Mouse (Mus musculus) CH12.LX (cell line): ENCODE results near the gene Hist1h2af.
"Not testable (repeated sequence)": the region's sequence is repeated elsewhere in the genome, so short reads cannot be mapped to it uniquely, and the experiment has no call there.

Experiments used
- BHLHE40 ChIP-seq: IDR thresholded peaks from 2 replicates; pipeline ENCODE4 v1.6.1; 2011; ENCODE audit warnings: mild to moderate bottlenecking, low read depth, low read length, improper control_type of control experiment
- CTCF ChIP-seq, 2 experiments: IDR thresholded peaks in 1 of 2; conservative IDR thresholded peaks in 1 of 2; 2 replicates each; pipeline ENCODE4 v1.5.1; 2011 to 2012; ENCODE audit warnings: low read depth in 2 of 2, low read length in 2 of 2, improper control_type of control experiment in 1 of 2, inconsistent platforms in 1 of 2, mild to moderate bottlenecking in 1 of 2, moderate library complexity in 1 of 2
- EP300 ChIP-seq: IDR thresholded peaks from 2 replicates; pipeline ENCODE4 v1.6.1; 2011; ENCODE audit warnings: low read length, improper control_type of control experiment
- HCFC1 ChIP-seq: IDR thresholded peaks from 2 replicates; pipeline ENCODE4 v1.6.1; 2012; ENCODE audit warnings: low read depth, mild to moderate bottlenecking, inconsistent platforms, low read length, improper control_type of control experiment
- MAX ChIP-seq: IDR thresholded peaks from 2 replicates; pipeline ENCODE4 v1.6.1; 2011; ENCODE audit warnings: low read length, improper control_type of control experiment
- MXI1 ChIP-seq: IDR thresholded peaks from 2 replicates; pipeline ENCODE4 v1.6.1; 2011; ENCODE audit warnings: mild to moderate bottlenecking, low read depth, low read length, improper control_type of control experiment
- POLR2A ChIP-seq: IDR thresholded peaks from 2 replicates; pipeline ENCODE4 v1.6.1; 2011; ENCODE audit warnings: low read depth, mild to moderate bottlenecking, improper control_type of control experiment, low read length
- POLR2AphosphoS2 ChIP-seq: IDR thresholded peaks from 2 replicates; pipeline ENCODE4 v1.6.1; 2011; ENCODE audit warnings: low read depth, low read length, improper control_type of control experiment
- UBTF ChIP-seq: IDR thresholded peaks from 2 replicates; pipeline ENCODE4 v1.6.1; 2012; ENCODE audit warnings: low read depth, mild to moderate bottlenecking, inconsistent platforms, low read length, improper control_type of control experiment, moderate library complexity
- ZNF384 ChIP-seq: IDR thresholded peaks from 2 replicates; pipeline ENCODE4 v1.6.1; 2012; ENCODE audit warnings: low read depth, low read length, improper control_type of control experiment, inconsistent platforms

DNA sequence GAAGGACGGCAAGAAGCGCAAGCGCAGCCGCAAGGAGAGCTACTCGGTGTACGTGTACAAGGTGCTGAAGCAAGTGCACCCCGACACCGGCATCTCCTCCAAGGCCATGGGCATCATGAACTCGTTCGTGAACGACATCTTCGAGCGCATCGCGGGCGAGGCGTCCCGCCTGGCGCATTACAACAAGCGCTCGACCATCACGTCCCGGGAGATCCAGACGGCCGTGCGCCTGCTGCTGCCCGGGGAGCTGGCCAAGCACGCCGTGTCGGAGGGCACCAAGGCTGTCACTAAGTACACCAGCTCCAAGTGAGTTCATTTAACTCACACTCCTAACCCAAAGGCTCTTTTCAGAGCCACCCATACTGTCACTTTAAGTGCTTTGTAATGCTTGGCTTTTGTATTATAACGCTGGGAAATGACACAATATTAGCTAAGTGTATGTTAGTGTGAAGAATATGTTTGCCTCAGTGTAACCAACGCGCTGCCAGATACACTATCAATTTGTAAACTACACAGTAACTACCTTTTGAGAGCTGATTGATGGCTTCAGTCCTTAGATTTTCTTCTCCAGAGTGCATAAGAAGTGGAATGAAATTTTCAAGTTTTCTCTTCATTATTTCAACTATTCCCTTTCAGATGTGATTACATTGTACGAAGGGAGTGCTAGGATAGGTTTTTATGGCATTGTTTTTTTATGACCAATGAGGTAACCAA lies 38.0 kb downstream of the Hist1h2af start:
- TF ChIP-seq UBTF (peak; percentile 99), POLR2A (peak; percentile 92), MAX (peak; percentile 43; the same call in 1 of the 2 replicates), POLR2AphosphoS2 (peak; percentile 100), MXI1 (peak; percentile 51; the same call in 1 of the 2 replicates), BHLHE40 (0 out of 2 replicates have a peak, but pooled peaks have one; percentile 19), HCFC1 (peak; percentile 52)
- not testable (repeated sequence) for TF ChIP-seq EP300; CTCF (conservative IDR thresholded peaks at IDR 0.05 in 1 of 2, IDR thresholded peaks at IDR 0.05 in 1 of 2; ENCODE audit: low read depth in 2 of 2, low read length in 2 of 2); ZNF384
